24 mouse cellular contexts compared by ENCODE assay signal in genomic region chr8:90878551-90878950, GRCm38 (mm10).
"Had no signal": no experiment of that assay in that cellular context is flagged by ENCODE, and none has a peak within 500 bp of the region (broad histone marks: within the 10 kb centered on the region; RNA-seq: fewer than 3 reads in every experiment).

No protein-coding gene starts in this region.

- H3K4me3 ChIP-seq: intestine, embryonic 15.5 days; kidney, embryonic 15.5 days; layer of hippocampus, adult 2 months; midbrain, embryonic 12.5 days; neural tube, embryonic 13.5 days; stomach, embryonic 15.5 days had no signal

- ATAC-seq: intestine, embryonic 15.5 days; liver, postnatal 0 days; lung, postnatal 0 days had no signal

- H3K27me3 ChIP-seq: intestine, embryonic 15.5 days; kidney, embryonic 15.5 days; limb, embryonic 13.5 days; midbrain, embryonic 15.5 days; neural tube, embryonic 13.5 days; stomach, embryonic 15.5 days had no signal

- H3K4me2 ChIP-seq: kidney, embryonic 15.5 days had no signal

- H3K9ac ChIP-seq: intestine, embryonic 15.5 days; kidney, embryonic 15.5 days; limb, embryonic 13.5 days; liver, embryonic 14.5 days; liver, postnatal 0 days; lung, embryonic 14.5 days; midbrain, embryonic 12.5 days; midbrain, embryonic 15.5 days; stomach, embryonic 15.5 days had no signal

- DNase-seq: kidney, adult 11 months; kidney, adult 8-10 months; kidney, postnatal 14 days; kidney, postnatal 4 days; layer of hippocampus, adult 9-11 months; liver; liver, postnatal 0 days; lung, embryonic 14.5 days; retina, postnatal 1 day; right cerebral cortex, postnatal 25 days; spleen, adult 18-20 months; thymus, adult 18-20 months; thymus, postnatal 36 days had no signal

- H3K36me3 ChIP-seq: intestine, embryonic 15.5 days; kidney, embryonic 15.5 days; limb, embryonic 10.5 days; limb, embryonic 13.5 days; midbrain, embryonic 12.5 days; midbrain, embryonic 15.5 days; neural tube, embryonic 13.5 days; stomach, embryonic 15.5 days had no signal

- H3K9me3 ChIP-seq: intestine, embryonic 15.5 days; kidney, embryonic 15.5 days; limb, embryonic 10.5 days; limb, embryonic 13.5 days; midbrain, embryonic 12.5 days; midbrain, embryonic 15.5 days; neural tube, embryonic 13.5 days; stomach, embryonic 15.5 days had no signal

- H3K27ac ChIP-seq: intestine, embryonic 15.5 days; kidney, embryonic 15.5 days; limb, embryonic 10.5 days; limb, embryonic 13.5 days; liver, embryonic 14.5 days; midbrain, embryonic 12.5 days; stomach, embryonic 15.5 days had no signal
